Mouse (Mus musculus) left cerebral cortex, adult 18-20 months (tissue): Measurements from ENCODE around the gene Usp17lb. TPM values are rescaled to one million over a fixed set of nuclear protein-coding genes. Genes with fewer than 3 reads are reported as not detected.
"Not testable (repeated sequence)": the region's sequence is repeated elsewhere in the genome, so short reads cannot be mapped to it uniquely, and the experiment has no call there.

Experiments used
- DNase-seq, 2 experiments: peaks; one replicate each; pipeline ENCODE4 v3.0.0; 2021 to 2022; ENCODE audit warnings: low spot score in 2 of 2, mixed read lengths in 1 of 2
- long read RNA-seq, 2 experiments: library from polyadenylated mRNA; stranded (forward); transcript quantifications; one replicate each; pipeline ENCODE4 v2.0.0; 2021
- total RNA-seq, 2 experiments: library from RNA; stranded (reverse); gene quantifications; 2 replicates each; pipeline ENCODE4 v1.2.3; 2021

The Usp17lb gene
- total RNA-seq, result not detected
- long read RNA-seq, experiment 1, result 0 reads
- long read RNA-seq, experiment 2, result 0 reads

DNA sequence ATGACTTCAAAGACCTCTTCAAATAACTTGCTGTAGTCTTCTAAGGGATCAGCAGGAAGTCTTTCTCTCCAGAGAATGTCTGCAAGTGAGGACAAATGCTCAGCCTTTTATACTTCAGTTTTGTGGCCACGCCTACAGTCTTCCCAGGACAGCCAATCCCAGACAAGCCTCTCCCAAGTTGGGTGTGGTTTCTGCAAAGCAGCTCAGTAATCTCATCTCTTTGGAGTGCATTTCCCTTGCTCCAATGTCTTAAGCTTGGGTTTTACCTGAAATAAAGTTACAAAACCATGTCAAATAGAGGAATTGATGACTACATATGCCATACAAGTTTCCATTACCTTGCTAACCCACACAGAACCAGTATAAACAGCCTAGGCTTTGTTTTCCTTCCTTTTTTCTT lies at the start of gene Usp17lb:
Gene Usp17lb (minus strand): TSS at position 101 of the 400 bp plus-strand sequence.
- no peak for DNase-seq

DNA sequence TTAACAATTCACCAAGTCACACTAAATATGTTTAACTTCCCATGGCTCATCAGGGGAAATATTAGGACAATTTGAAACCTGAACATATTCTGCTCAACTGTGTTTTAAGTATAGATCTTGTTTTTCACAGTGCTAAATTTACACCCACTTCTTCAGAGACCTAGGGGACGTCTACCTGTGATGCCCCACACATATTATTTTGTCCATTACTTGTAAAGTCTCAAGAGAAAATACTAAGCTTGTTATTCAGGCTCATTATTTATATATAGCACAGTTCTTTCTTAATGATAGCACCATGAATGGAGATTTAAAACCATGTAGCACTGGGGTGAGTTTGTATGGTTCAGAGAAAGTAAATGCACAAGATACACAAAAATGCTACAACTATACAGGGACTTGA lies 35.3 kb upstream of the Usp17lb start, which contains the start of gene Olfr665:
Gene Olfr665 (plus strand): TSS at position 301 of the 400 bp plus-strand sequence.
- DNase-seq, result no peak

DNA sequence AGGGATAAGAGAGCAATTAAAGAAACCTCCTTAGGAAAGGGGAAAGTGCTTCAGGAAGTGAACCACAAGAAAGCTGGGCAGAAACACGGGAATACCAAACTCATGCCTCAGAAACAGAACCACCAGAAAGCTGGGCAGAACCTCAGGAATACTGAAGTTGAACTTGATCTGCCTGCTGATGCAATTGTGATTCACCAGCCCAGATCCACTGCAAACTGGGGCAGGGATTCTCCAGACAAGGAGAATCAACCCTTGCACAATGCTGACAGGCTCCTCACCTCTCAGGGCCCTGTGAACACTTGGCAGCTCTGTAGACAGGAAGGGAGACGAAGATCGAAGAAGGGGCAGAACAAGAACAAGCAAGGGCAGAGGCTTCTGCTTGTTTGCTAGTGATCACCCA lies 19.0 kb upstream of the Usp17lb start:
- DNase-seq, result no peak

DNA sequence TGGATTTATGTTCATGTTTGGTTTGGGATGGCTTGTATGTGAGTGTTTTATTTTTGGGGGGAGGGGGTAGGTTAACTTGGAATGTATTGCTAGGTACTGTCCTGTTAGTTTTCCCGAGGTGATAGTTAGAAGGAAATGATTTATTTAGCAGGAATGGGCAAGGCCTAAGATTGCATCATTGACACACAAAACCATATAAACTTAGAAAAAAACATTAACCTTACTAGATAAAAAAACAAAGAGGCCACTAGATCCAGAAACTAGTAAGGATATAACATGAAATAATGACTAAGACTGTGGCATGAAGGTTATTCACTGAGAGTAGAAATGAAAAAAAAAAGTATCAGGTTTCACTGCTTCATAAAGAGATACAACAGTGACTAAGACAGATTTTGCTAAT lies 15.3 kb upstream of the Usp17lb start:
- DNase-seq, result no peak

DNA sequence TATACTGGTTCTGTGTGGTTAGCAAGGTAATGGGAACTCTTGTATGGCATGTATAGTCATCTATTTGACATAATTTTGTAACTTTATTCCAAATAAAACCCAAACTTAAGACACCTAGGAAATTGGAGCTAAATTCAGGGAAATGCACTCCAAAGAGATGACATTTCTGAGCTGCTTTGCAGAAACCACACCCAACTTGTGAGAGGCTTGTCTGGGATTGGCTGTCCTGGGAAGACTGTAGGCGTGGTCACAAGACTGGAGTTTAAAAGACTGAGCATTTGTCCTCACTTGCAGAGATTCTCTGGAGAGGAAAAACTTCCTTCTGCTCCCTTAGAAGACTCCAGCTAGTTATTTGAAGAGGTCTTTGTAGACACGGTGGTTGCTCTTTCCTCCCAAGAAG lies 14.3 kb upstream of the Usp17lb start, which contains the start of gene Usp17la:
Gene Usp17la (plus strand): TSS at position 301 of the 400 bp plus-strand sequence.
- not testable (repeated sequence) for DNase-seq

DNA sequence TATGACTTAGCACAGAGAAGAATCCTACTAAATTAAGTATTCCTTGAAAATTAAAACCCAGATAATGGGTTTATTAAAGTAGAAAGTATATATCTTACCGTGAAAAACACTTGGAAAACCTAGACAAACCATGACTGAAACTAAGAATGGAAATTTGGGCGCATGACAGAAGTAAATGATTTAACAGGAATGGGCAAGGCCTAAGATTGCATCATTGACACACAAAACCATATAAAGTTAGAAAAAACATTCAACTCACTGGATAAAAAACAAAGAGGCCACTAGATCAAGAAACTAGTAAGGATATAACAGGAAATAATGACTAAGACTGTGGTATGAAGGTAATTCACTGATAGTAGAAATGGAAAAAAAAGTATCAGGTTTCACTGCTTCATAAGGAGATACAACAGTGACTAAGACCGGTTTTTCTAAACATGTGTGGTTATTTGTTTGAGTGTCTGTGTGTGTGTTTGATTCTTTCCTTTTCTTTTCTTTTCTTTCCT lies 12.9 kb upstream of the Usp17lb start:
- DNase-seq, result no peak

DNA sequence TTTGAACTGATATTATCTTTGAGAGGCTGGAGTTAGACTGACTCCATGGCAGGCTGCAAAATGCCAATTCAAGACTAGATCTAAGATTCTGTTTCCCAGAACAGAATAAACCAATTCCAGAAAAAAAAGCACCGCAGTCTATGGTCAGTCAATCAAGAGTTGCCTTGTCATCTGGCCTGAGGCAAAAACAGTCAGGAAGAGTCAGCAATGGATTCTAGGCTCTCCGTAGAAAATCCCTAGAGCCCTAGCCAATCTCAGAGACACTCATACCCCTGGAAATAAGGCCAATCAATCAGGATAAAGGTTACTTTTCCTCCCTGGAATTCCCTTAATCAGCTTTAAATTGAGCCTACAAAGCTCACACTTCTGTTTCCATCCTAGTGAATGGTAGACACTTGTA lies 9.1 kb upstream of the Usp17lb start:
- DNase-seq, result not testable (repeated sequence)

DNA sequence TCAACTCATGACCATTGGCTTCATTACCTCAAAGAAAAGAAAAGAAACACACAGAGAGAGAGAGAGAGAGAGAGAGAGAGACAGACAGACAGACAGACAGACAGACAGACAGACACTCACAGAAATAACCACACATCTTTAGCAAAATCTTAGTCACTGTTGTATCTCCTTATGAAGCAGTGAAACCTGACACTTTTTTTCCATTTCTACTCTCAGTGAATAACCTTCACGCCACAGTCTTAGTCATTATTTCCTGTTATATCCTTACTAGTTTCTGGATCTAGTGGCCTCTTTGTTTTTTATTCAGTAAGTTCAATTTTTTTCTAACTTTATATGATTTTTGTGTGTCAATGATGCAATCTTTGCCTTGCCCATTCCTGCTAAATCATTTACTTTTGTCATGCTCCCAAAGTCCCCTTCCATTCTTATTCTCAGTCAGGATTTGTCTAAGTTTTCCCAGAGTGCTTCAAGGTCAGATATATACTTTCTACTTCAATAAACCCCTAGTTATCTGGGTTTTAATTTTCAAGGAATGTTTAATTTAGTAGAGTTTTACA lies 1.4 kb upstream of the Usp17lb start:
- DNase-seq, result no peak

DNA sequence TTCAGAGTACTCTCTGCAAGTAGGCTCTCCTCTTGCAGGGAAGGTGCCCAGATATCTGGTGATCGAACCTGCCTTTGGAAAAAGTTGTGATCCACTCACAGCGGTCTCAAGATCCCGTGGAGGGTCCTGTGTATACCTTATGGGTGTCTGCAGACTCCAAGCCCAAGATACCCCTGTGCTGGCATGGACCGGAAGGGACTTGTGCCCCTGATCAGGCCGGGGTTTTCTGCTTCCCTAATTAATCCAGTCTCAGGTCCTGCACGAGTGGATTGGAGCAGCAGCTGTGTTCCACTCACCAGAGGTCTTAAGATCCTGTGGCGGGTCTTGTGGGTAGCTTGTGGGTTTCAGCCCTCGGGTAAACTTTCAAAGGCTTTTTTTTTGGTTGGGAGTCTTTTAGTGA lies 32.1 kb downstream of the Usp17lb start:
- not testable (repeated sequence) for DNase-seq

DNA sequence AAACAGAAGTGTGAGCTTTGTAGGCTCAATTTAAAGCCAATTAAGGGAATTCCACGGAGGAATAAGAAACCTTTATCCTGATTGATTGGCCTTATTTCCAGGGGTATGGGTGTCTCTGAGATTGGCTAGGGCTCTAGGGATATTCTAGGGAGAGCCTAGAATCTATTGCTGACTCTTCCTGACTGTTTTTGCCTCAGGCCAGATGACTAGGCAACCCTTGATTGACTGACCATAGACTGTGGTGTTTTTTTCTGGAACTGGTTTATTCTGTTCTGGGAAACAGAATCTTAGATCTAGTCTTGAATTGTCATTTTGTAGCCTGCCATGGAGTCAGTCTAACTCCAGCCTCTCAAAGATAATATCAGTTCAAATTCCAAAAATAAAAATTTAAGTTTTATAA lies 51.6 kb downstream of the Usp17lb start:
- no peak for DNase-seq

Other genes with a start within 250 kb of the Usp17lb start
- not detected for gene Olfr655, start 240.8 kb downstream of the Usp17lb start, total RNA-seq
- not detected for gene Olfr656, start 228.6 kb downstream of the Usp17lb start, total RNA-seq
- not detected for gene Olfr657, start 217.8 kb downstream of the Usp17lb start, total RNA-seq
- not detected for gene Olfr658, start 195.3 kb downstream of the Usp17lb start, total RNA-seq
- not detected for gene Olfr659, start 175.8 kb downstream of the Usp17lb start, total RNA-seq
- gene Olfr661, start 156.1 kb downstream of the Usp17lb start, total RNA-seq, result not detected
- gene Usp17le, start 65.1 kb downstream of the Usp17lb start, total RNA-seq, result not detected
- gene Usp17la, start 14.4 kb upstream of the Usp17lb start, total RNA-seq, result not detected
- gene Olfr665, start 35.4 kb upstream of the Usp17lb start, total RNA-seq, result not detected
- not detected for gene Olfr666, start 53.3 kb upstream of the Usp17lb start, total RNA-seq
- not detected for gene Olfr667, start 78.9 kb upstream of the Usp17lb start, total RNA-seq
- not detected for gene Olfr668, start 85.5 kb upstream of the Usp17lb start, total RNA-seq
- gene Olfr669, start 91.6 kb upstream of the Usp17lb start, total RNA-seq, result not detected
- not detected for gene Olfr670, start 120.0 kb upstream of the Usp17lb start, total RNA-seq
- gene Olfr671, start 136.5 kb upstream of the Usp17lb start, total RNA-seq, result not detected
- gene Olfr672, start 159.4 kb upstream of the Usp17lb start, total RNA-seq, result not detected
- gene Olfr675, start 185.9 kb upstream of the Usp17lb start, total RNA-seq, result not detected
- not detected for gene Olfr676, start 190.1 kb upstream of the Usp17lb start, total RNA-seq
- gene Olfr677, start 208.8 kb upstream of the Usp17lb start, total RNA-seq, result not detected
- not detected for gene Olfr678, start 221.9 kb upstream of the Usp17lb start, total RNA-seq
- gene Olfr679, start 238.6 kb upstream of the Usp17lb start, total RNA-seq, result not detected